Mouse (Mus musculus): Measurements from ENCODE around the gene Gnaq. TPM values are rescaled to one million over a fixed set of nuclear protein-coding genes. Genes with fewer than 3 reads are reported as not detected.

Gene Gnaq
- total RNA-seq, 2 experiments from 2014 or later, result 161 to 168 TPM

DNA sequence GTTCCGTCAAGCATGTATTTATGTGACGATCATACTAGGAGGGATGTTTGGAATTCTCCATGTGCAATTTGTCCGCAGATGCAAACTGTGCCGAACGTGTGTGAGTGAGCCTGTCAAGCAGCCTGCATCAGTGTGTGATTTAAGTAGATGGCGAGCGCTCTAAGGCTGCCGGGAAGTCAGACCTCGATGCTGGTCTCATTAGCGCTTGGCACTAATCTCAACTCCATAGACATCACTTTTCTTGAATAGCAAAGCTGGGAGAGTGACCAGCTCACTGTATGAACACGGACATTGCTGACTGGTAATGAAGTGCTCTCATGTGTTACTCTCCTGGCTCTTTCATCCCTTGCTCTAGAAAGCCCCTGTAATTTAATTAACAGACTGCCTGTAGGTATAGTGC is 252.3 kb downstream of the Gnaq start:
- DNase-seq (ENCODE audit: low spot score in 2 of 2), result no peak
- intact Hi-C loops (cut with DNase I), result no loop called here

DNA sequence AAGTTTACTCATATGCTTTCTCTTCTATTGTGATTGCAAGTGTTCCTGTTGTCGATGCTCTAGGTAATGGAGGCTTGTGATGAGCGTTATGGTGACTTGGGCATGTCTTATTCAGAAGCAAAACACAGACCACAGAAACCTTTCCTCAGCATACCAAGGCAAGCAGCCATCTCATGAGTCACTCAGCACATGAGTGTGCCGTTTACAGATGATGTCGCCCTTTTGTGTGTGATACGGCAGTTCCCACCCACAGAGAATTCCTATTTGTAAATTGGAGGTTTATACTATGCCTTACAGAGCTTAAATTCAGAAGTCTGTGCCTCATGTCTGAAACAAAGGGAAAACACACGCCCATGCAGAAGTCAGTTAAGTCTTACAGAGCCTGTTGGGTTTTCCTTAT is 253.9 kb downstream of the Gnaq start:
- intact Hi-C loops (cut with DNase I), result no loop called here
- peak in 1 of 2 experiments; percentile 34 for DNase-seq (ENCODE audit: low spot score in 2 of 2)

DNA sequence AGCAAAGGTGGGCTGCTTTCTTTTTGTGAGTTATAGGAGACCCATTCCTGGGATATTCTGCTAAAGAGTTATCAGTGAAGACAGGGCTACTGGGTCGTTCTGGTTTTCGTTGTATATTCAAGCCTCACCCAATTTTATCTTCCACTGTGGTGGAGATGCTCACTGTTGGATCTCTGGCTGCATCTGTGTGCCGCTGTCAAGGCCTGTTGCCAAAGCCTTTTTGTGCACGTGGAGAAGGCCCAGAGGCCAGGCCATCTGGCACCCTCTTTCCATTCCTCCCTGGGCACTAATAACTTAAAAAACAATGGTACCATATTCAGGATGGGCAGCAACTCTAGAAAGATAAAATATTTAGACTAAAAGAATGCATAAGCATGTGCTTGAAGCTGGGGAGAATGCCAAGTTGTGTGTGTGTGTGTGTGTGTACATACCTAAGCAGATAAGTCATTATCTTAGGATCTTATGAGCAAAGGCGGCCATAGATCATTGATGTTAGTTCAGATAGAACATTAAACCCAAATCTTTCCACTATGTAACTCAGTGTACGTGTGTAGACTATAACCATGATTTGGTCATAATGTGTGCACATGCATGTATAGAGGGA is 257.7 kb downstream of the Gnaq start:
- DNase-seq (ENCODE audit: low spot score in 2 of 2), result no peak
- intact Hi-C loops (cut with DNase I), result no loop called here

DNA sequence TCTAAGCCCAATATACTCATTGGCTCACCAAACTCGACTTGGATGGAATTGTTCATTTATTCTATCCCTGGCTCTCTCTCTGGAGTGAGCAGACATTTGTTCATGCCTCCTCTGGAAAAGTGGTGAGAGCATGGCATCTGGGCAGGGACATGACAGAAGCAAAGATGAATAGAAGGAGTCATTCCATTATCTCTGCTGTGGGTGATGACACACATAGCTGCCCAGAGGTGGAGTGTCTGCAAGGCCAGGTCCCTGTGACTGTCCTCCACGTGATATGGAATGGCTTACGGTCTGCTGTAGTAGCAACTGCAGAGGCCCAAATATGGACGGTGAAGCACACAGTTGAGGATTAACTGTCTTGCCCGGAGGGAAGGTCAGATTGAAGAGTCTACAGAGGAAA is 261.8 kb downstream of the Gnaq start:
- no peak for DNase-seq (ENCODE audit: low spot score in 2 of 2)
- intact Hi-C loops (cut with DNase I), result no loop called here

DNA sequence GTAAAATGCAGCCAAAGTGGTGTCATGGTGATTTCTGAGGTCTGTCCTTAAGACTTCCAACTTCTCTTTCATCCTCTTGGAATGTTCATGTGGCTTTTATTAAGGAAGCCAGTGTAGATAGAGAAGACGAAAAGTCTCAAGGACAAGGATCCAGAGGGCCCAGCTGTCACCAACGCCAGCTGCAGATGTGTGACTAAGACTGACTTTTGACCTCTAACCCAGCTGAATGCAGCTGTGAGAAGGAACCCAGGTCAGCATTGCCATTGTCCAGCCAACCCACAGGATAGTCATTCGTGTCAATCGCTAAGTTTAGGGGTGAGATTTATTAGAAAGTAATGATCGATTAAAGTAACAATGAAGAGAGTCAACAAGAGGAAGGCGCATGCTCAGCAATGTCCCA is 270.5 kb downstream of the Gnaq start:
- intact Hi-C loops (cut with DNase I), result no loop called here
- no peak for DNase-seq (ENCODE audit: low spot score in 2 of 2)

DNA sequence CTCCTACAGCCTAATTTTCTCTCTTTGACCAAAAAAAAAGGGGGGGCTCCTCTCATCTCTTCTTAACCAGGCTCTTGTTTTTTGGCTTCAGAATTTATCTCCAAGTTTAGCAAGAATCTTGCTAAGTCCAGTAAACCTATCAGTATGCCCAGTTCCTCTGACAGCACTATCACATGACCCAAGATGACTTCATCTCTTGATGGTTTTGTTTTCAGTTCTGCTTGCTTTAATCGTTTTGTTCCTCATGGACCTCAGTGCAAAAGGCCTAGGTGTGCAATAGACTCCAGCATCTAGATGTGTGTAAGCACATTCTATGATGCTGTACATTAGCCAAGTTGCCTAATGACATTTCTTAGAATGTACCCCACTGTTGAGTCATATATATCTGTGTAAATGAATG is 275.1 kb downstream of the Gnaq start:
- DNase-seq (ENCODE audit: low spot score in 2 of 2), result no peak
- intact Hi-C loops (cut with DNase I), result no loop called here

DNA sequence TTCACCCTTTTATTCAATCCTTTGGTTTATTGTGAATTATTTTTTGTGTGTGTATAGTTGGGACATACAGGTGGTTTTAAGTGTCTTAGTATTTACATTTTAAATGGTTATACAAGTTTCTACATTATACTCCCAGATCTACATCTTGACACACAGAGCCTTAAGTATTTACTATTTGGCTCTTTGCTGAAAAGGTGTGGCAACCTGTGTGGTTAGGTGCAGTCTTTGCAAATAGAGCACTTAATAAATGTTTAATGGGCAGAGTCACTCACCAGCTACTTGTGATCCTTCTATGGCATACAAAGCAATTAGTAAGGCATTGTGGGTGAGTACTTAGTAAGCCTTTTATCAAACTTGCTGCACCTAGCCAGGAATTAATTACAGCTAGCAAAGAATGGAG is 278.7 kb downstream of the Gnaq start:
- intact Hi-C loops (cut with DNase I), result no loop called here

DNA sequence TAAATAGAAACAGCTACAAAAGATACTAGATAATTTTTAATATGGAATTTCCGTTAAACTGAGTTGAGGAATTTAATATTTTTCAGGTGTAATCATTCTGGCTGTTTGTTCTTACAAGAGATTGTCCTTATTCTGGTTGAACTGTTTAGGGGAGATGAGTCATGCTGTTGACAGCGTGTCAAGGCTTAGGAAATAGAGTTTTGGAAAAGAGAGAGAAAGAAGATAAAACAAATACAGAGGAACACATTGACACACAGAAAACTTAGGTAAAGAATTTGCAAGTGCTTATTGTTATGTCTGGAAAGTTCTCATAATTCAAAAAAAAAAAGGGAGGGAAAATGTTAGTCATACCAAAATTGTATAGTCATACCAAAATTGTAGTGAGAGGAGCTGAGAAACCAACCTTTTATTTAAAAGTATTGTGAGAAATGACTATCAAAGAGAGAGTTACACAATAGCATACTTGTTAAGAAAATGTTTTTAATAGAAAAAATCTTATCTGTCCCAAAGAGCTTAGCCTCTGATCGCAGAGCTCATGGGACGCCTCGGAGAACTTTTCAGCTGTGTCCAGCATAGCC is 285.5 kb downstream of the Gnaq start:
- intact Hi-C loops (cut with DNase I), result no loop called here
- DNase-seq (ENCODE audit: low spot score in 2 of 2), result no peak

More for the DNA sequence above, 278.7 kb downstream of the Gnaq start:
- no peak for DNase-seq (ENCODE audit: low spot score in 2 of 2)

DNA sequence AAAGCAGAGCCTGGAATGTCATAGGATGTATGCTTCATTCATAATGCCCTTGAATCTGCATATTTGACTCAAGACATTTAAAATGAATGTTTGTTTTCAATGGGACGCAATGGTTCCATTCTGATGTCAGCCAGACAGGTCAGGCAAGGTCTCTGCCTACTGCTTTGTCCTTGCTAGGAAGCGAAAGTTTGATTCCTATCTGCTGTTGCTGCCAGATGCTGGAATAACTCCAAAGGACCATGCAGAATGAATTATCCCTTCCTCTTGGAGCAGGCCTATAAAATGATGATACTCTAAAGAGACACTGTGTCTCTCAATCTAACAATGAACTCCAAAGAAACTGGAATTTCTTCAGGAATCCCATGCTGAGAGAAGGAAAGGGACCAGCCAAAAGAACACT is 293.0 kb downstream of the Gnaq start:
- no peak for DNase-seq (ENCODE audit: low spot score in 2 of 2)
- intact Hi-C loops (cut with DNase I), result no loop called here

DNA sequence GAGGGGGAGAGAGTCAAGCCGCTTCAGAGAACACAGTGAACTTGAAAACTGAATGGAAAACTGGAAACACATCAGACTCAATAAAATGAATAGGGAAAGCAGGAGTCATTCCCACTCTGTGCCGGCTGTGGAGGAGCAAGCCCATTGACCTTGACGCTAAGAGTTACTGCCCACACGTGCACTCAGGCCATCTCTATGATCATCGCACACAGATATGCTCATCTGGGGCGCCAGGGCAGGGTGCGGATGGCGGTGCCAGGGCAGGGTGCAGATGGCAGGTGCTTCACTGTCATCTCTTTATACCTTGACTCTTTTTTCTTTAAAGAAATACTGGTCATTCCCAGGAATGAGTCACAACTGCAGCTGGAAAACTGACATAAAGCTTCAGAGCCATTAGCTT is 298.7 kb downstream of the Gnaq start:
- intact Hi-C loops (cut with DNase I), result no loop called here
- no peak for DNase-seq (ENCODE audit: low spot score in 2 of 2)

DNA sequence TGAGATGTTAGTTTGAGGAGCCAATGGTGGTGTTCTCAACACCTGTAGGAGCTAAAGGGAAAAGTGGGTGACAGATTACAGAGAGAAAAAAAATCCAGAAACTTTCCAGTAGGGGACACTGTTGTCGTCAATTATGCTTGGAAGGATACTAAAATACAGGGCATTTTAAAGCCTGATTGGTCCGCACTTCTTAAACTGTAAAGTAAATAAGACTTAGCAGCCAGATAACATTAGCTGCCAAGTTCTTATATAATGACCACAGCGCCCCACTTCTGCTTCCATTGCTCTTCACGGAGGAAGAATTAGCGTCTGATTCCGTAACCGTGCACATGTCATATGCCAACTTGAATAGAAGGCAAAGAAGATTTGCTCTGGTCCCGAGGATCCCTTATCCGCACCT is 302.2 kb downstream of the Gnaq start:
- intact Hi-C loops (cut with DNase I), result loop anchor here (5.0 kb wide), 1 partner anchor 162 kb away; no protein-coding TSS in a partner anchor
- DNase-seq (ENCODE audit: low spot score in 2 of 2), result no peak

DNA sequence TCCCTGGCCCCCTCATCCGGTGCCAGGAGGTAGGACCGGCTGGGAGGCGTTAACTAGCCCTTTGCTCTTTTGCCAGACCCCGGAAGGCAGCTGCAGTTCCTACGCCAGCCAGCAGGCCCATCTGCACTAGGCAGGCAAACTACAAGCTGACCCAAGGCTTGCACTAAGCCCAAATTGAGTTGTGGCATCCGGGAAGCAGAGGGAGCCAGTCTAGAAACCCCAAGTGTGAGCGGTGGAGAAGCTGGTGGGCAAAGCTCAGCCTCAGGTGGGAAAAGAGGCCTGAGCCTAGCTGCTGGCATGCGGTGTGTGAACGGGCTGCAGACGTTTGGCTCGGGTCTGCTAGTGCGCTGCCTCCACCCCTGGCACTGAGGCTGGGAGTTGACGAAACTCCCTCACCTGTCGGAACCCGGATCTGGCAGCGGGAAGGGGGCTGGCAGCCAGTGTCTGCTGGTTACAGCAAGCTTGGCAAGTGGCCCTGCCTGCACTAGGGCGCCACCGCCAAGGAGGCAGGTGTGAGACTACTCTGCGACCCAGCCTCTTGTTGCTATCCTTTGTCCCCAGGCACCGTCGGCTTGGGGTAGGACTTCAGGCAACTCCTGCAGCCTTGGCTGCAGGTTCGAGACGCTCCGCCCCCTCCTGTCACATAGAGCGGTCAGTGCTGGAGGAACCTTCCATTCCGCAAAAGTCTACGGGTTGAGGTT is 303.1 kb downstream of the Gnaq start, which contains the start of gene Gna14:
TSS of gene Gna14 (plus strand) at position 232 of the 701 bp plus-strand sequence.
- intact Hi-C loops (cut with DNase I), result loop anchor here (5.0 kb wide), 1 partner anchor 162 kb away; no protein-coding TSS in a partner anchor
- peak in 1 of 2 experiments; percentile 17 for DNase-seq (ENCODE audit: low spot score in 2 of 2)

DNA sequence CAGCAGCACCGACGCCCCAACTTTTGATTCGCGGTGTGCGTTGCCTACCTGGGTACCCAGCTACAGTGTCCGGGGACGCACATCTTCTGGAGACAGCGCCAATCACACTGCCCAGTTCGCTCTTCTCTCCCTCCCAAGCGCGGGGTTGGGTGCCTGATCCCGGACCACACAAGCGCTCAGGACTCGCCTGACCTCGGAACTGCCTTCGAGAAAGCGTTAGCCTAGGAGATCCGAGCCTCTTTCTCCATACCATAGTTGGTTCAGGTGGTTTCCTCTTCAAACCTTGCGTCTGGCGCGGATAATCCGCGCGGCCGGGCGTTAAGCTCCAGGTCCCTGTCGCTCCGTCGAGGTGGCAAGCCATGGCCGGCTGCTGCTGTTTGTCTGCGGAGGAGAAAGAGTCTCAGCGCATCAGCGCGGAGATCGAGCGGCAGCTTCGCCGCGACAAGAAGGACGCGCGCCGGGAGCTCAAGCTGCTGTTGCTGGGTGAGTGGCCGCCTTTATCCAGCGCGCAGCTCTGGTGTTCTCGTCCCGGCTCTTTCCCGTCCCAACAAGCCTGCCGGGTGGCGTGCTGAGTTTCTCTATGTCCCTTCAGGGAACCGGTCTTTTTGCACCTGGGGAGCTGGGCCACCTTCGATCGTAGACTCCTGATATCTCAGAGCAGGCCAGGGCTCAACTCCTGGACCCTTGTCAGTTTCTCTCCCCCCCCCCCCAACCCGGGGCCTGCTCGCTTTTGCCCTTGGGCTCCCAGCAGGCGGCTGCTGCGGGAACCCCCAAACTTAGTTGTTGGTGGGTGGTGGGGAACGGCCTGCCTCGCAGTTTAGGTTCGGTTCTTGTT is 303.9 kb downstream of the Gnaq start:
- intact Hi-C loops (cut with DNase I), result loop anchor here (5.0 kb wide), 1 partner anchor 161 kb away; no protein-coding TSS in a partner anchor

More for the DNA sequence above, 303.9 kb downstream of the Gnaq start:
- no peak for DNase-seq (ENCODE audit: low spot score in 2 of 2)

Small RNA genes within 50 kb of the gene (microRNA-seq; reads per million reads assigned to microRNA genes)
- not detected for gene Mir496b

Other genes starting within 250 kb of the Gnaq start
- 100 to 1,000 TPM in 1 of 2 experiments, 10 to 100 TPM in 1; 96.4 to 119 TPM for gene Psat1, start 185.5 kb upstream of the Gnaq start, total RNA-seq (2021)
- gene Cep78, start 147.8 kb upstream of the Gnaq start, total RNA-seq (2021), result 10 to 100 TPM in 1 of 2 experiments, 1 to 10 TPM in 1; 8.4 to 10.4 TPM

Measured in left cerebral cortex, postnatal 36 days (tissue).